Mouse (Mus musculus): ENCODE measurements around the gene Fitm2.

Gene Fitm2

GRCm38 (mm10) chr2:163422895-163423660, 49.4 kb downstream of the Fitm2 start:
- peak; percentile 61 for DNase-seq (ENCODE audit: low read depth, low spot score)

DNA sequence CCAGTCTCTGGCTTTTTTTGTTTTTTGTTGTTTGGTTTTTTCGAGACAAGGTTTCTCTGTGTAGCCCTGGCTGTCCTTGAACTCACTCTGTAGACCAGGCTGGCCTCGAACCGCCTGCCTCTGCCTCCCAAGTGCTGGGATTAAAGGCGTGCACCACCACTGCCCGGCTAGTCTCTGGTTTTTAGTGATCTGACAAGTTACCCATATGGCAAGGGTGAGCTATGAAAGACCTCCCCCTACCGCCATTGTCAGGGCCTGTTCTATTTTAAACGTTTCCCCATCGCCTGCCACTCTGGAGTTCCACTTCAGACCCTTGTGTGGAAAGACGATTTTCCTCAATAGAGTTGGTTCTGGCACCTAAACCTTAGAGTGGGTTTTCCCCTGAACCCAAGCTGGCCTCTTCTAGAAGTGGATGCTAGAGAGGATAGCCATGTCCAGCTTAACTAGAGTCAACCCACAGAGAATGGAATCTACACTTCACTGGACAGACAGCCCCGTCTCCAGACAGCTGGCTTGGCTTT, 52.0 kb downstream of the Fitm2 start:
- DNase-seq (ENCODE audit: low read depth, low spot score) = no peak

DNA sequence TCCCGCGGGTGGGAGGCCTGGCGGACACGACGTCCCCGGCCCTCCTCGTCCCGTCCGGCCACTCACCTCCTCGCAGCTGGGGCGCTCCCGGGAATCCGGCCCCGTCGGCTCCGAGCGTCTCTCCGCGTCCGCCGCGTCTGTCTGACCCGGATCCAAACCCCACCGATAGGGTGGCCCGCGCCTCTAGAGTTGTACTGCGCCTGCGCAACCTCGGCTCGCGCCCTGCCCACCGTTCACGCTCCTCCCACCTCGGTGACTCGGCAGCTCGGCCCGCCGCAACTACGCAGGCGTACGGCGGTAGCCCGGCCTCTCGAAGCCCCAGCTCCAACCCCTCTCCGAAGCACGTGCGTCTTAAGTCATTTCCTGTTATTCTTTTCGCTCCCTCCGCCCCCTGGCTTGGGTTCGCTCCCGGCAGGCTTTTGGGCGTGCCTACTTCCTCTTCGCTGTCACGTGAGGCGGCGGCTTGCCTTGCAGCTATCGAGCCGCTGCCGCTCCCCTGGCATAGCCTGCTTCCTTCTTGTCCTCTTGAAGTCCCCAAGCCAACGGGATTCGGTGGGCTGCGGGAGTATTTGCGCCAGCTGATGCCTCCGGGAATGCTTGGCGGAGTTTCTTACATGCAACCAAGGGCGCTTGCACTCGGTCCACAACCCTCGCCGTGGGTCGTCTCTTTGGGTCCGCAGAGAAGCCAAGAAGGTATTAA, 52.9 kb downstream of the Fitm2 start:
- peak; percentile 100 for DNase-seq (ENCODE audit: low read depth, low spot score)

DNA sequence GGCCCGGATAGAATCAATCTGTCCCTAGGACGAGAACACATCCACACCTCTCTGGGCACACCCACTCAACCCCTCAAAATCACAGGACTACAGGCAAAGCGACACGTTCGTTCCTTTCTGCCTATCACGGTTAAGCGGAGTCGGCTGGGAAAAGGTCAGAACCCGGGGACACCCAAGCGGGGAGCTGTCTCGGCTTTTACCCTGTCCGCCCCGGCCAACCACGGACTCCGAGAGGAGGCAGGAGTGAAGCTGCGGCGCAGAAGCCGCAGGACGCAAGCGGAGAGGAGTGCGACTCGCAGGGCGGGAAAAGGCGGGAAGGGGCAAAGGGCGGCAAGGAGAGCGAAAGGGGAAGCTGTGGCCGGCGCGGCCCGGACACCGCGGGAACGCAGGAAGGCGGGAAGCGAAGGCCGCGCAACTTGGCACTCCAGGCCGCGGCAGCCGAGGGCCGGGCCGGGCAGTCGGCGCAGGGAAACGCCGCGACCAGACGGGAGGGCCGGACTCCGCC, 53.5 kb downstream of the Fitm2 start:
- peak; percentile 34 for DNase-seq (ENCODE audit: low read depth, low spot score)

DNA sequence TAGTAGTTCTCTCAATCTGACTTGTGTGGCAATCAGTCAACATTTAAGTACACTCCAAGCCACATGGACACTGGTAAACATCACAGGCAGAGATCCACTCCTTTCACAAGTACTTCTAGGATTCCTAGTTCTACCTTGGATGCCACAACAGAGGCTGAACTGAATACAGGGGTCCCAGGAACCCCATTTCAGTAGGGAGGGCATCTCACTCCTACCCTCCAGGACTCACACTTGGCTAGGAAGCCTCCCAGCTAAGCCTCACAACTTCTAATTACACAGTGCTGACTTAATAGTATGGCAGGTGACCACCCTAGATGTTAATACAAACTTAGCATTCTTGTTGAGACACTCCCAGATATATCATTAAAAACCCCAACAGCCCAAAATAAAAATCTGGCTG, 54.6 kb downstream of the Fitm2 start:
- no peak for DNase-seq (ENCODE audit: low read depth, low spot score)

- DNase-seq (ENCODE audit: low read depth, low spot score) = no peak
Measured at GRCm38 (mm10) chr2:163417026-163417425, 55.4 kb downstream of the Fitm2 start.
